Mouse (Mus musculus): Measurements from ENCODE around the gene Eif3d.

DNA sequence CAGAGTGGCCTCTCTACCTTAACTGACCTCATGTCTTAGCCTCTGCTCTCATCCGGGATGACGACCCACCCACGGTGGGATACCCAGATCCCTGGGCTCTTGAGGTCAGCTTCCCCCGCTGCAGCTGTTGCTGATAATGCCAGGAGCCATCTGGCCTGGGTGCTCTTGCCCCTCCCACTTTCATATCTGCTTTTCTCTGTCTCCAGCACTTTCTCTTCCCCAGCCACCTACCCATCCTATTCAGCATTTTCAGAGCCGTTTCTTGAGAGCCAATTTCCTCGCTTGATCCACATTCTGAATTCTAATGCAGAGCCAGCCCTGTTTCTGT is 39.0 kb downstream of the Eif3d start:
- TF ChIP-seq POLR2A (IDR thresholded peaks at IDR 0.05; ENCODE audit: low read depth, low read length) (no peak), CTCF (IDR thresholded peaks at IDR 0.05; ENCODE audit: extremely low read depth, insufficient read depth, insufficient read length, insufficient replicate concordance) (no peak)
